Mouse (Mus musculus): ENCODE data around the gene Hoxd11.

Hoxd11 gene

GRCm38 (mm10) chr2:74663291-74663925 lies 15.9 kb upstream of the Hoxd11 start:
- DNase-seq (ENCODE audit: low read depth, low spot score): no peak

- DNase-seq (ENCODE audit: low read depth, low spot score): no peak
Observed at GRCm38 (mm10) chr2:74666411-74666810, 12.9 kb upstream of the Hoxd11 start.

GRCm38 (mm10) chr2:74667191-74667841 lies 12.0 kb upstream of the Hoxd11 start:
- no peak for DNase-seq (ENCODE audit: low read depth, low spot score)

- DNase-seq (ENCODE audit: low read depth, low spot score): no peak
Observed at GRCm38 (mm10) chr2:74667842-74668357, 11.5 kb upstream of the Hoxd11 start, which contains the start of gene Hoxd13. Gene Hoxd13 (plus strand): TSS chr2:74668310.

GRCm38 (mm10) chr2:74668370-74669229 lies 10.8 kb upstream of the Hoxd11 start:
- DNase-seq (ENCODE audit: low read depth, low spot score): no peak

- DNase-seq (ENCODE audit: low read depth, low spot score): no peak
Observed at GRCm38 (mm10) chr2:74669230-74669578, 10.2 kb upstream of the Hoxd11 start.

GRCm38 (mm10) chr2:74669650-74670235 lies 9.6 kb upstream of the Hoxd11 start:
- no peak for DNase-seq (ENCODE audit: low read depth, low spot score)

- no peak for DNase-seq (ENCODE audit: low read depth, low spot score)
Observed at GRCm38 (mm10) chr2:74670632-74671188, 8.6 kb upstream of the Hoxd11 start.

GRCm38 (mm10) chr2:74671847-74672246 lies 7.5 kb upstream of the Hoxd11 start:
- no peak for DNase-seq (ENCODE audit: low read depth, low spot score)

GRCm38 (mm10) chr2:74672481-74673362 lies 6.6 kb upstream of the Hoxd11 start:
- no peak for DNase-seq (ENCODE audit: low read depth, low spot score)

- DNase-seq (ENCODE audit: low read depth, low spot score): no peak
Observed at GRCm38 (mm10) chr2:74673835-74674425, 5.4 kb upstream of the Hoxd11 start.

GRCm38 (mm10) chr2:74674881-74675665 lies 4.3 kb upstream of the Hoxd11 start, which contains the start of gene Hoxd12:
Gene Hoxd12 (plus strand): TSS chr2:74675013.
- no peak for DNase-seq (ENCODE audit: low read depth, low spot score)

- no peak for DNase-seq (ENCODE audit: low read depth, low spot score)
Observed at GRCm38 (mm10) chr2:74675666-74676282, 3.6 kb upstream of the Hoxd11 start.

- no peak for DNase-seq (ENCODE audit: low read depth, low spot score)
Observed at GRCm38 (mm10) chr2:74676376-74677052, 2.8 kb upstream of the Hoxd11 start.

- DNase-seq (ENCODE audit: low read depth, low spot score): no peak
Observed at GRCm38 (mm10) chr2:74677106-74677505, 2.3 kb upstream of the Hoxd11 start.

- DNase-seq (ENCODE audit: low read depth, low spot score): no peak
Observed at GRCm38 (mm10) chr2:74679596-74679971, 227 bp downstream of the Hoxd11 start.

- no peak for DNase-seq (ENCODE audit: low read depth, low spot score)
Observed at GRCm38 (mm10) chr2:74679980-74680379, 623 bp downstream of the Hoxd11 start.
